Mouse (Mus musculus): ENCODE data around the gene Pik3r5. TPM values are rescaled to one million over a fixed set of nuclear protein-coding genes. Genes with fewer than 3 reads are reported as not detected.

The Pik3r5 gene
- total and polyA plus RNA-seq, 2 experiments from 2014 or later, result 0.65 to 1.4 TPM

- DNase-seq (ENCODE audit: low spot score) (no peak), ATAC-seq (no peak)
- no peak for TF ChIP-seq CTCF (IDR thresholded peaks at IDR 0.05; ENCODE audit: low read depth)
- H3K4me3 ChIP-seq (ENCODE audit: low read length), result no peak overlapping the region
- H3K4me2 ChIP-seq (ENCODE audit: low read depth, low read length), result no peak overlapping the region
- no peak overlapping the region for H3K9ac ChIP-seq (replicated peaks; ENCODE audit: low read length)
- H3K36me3 ChIP-seq (ENCODE audit: insufficient read depth, low read length), result no peaks in the 10 kb centered on the region
- H3K27ac ChIP-seq, result no peak overlapping the region
- WGBS, result 68% methylated on average over 8 of the region's 8 CpGs
- no peaks in the 10 kb centered on the region for H3K9me3 ChIP-seq (ENCODE audit: low read length)
- no peaks in the 10 kb centered on the region for H3K4me1 ChIP-seq (ENCODE audit: insufficient read depth, low read length)
- no peaks in the 10 kb centered on the region for H3K27me3 ChIP-seq (ENCODE audit: insufficient read depth, low read length)
Observed at GRCm38 (mm10) chr11:68498999-68499699, 67.2 kb downstream of the Pik3r5 start.

GRCm38 (mm10) chr11:68500949-68501350, 69.0 kb downstream of the Pik3r5 start:
- no peaks in the 10 kb centered on the region for H3K9me3 ChIP-seq (ENCODE audit: low read length)
- no peak overlapping the region for H3K9ac ChIP-seq (replicated peaks; ENCODE audit: low read length)
- no peak overlapping the region for H3K27ac ChIP-seq
- TF ChIP-seq CTCF (IDR thresholded peaks at IDR 0.05; ENCODE audit: low read depth), result no peak
- no peaks in the 10 kb centered on the region for H3K36me3 ChIP-seq (ENCODE audit: insufficient read depth, low read length)
- H3K4me3 ChIP-seq (ENCODE audit: low read length), result no peak overlapping the region
- ATAC-seq (no peak), DNase-seq (ENCODE audit: low spot score) (no peak)
- H3K4me1 ChIP-seq (ENCODE audit: insufficient read depth, low read length), result no peaks in the 10 kb centered on the region
- WGBS, result 61% methylated on average over 14 of the region's 14 CpGs
- H3K4me2 ChIP-seq (ENCODE audit: low read depth, low read length), result no peak overlapping the region
- H3K27me3 ChIP-seq (ENCODE audit: insufficient read depth, low read length), result no peaks in the 10 kb centered on the region

GRCm38 (mm10) chr11:68502408-68502807, 70.5 kb downstream of the Pik3r5 start:
- no peaks in the 10 kb centered on the region for H3K9me3 ChIP-seq (ENCODE audit: low read length)
- H3K4me3 ChIP-seq (ENCODE audit: low read length), result no peak overlapping the region
- ATAC-seq, result no peak
- WGBS, result 90% methylated on average over 2 of the region's 2 CpGs
- DNase-seq (ENCODE audit: low spot score), result no peak
- no peaks in the 10 kb centered on the region for H3K27me3 ChIP-seq (ENCODE audit: insufficient read depth, low read length)
- H3K4me2 ChIP-seq (ENCODE audit: low read depth, low read length), result no peak overlapping the region
- no peaks in the 10 kb centered on the region for H3K4me1 ChIP-seq (ENCODE audit: insufficient read depth, low read length)
- no peak for TF ChIP-seq CTCF (IDR thresholded peaks at IDR 0.05; ENCODE audit: low read depth)
- no peak overlapping the region for H3K27ac ChIP-seq
- no peak overlapping the region for H3K9ac ChIP-seq (replicated peaks; ENCODE audit: low read length)
- no peaks in the 10 kb centered on the region for H3K36me3 ChIP-seq (ENCODE audit: insufficient read depth, low read length)

GRCm38 (mm10) chr11:68502902-68503629, 71.1 kb downstream of the Pik3r5 start, which contains the start of gene Pik3r6:
Gene Pik3r6, plus strand, starts transcription at chr11:68503019.
- no peak within 1 kb of the TSS for H3K9ac ChIP-seq (replicated peaks; ENCODE audit: low read length)

GRCm38 (mm10) chr11:68504913-68505312, 73.0 kb downstream of the Pik3r5 start:
- H3K27ac ChIP-seq, result no peak overlapping the region
- DNase-seq (ENCODE audit: low spot score), result no peak
- ATAC-seq, result no peak
- WGBS, result 87% methylated on average over 11 of the region's 11 CpGs
- H3K9me3 ChIP-seq (ENCODE audit: low read length), result no peaks in the 10 kb centered on the region
- TF ChIP-seq CTCF (IDR thresholded peaks at IDR 0.05; ENCODE audit: low read depth), result no peak
- no peaks in the 10 kb centered on the region for H3K36me3 ChIP-seq (ENCODE audit: insufficient read depth, low read length)
- no peak overlapping the region for H3K9ac ChIP-seq (replicated peaks; ENCODE audit: low read length)
- no peak overlapping the region for H3K4me3 ChIP-seq (ENCODE audit: low read length)
- no peak overlapping the region for H3K4me2 ChIP-seq (ENCODE audit: low read depth, low read length)
- no peaks in the 10 kb centered on the region for H3K4me1 ChIP-seq (ENCODE audit: insufficient read depth, low read length)
- no peaks in the 10 kb centered on the region for H3K27me3 ChIP-seq (ENCODE audit: insufficient read depth, low read length)

More at GRCm38 (mm10) chr11:68502902-68503629, 71.1 kb downstream of the Pik3r5 start, which contains the start of gene Pik3r6:
- Histone ChIP-seq H3K4me1 (ENCODE audit: insufficient read depth, low read length) (no peaks in the 10 kb centered on the region), H3K36me3 (ENCODE audit: insufficient read depth, low read length) (no peaks in the 10 kb centered on the region), H3K4me3 (ENCODE audit: low read length) (no peak within 1 kb of the TSS), H3K27ac (no peak within 1 kb of the TSS), H3K4me2 (ENCODE audit: low read depth, low read length) (peak within 1 kb of the TSS; percentile 22; the same call in 1 of the 2 replicates), H3K9me3 (ENCODE audit: low read length) (no peaks in the 10 kb centered on the region), H3K27me3 (ENCODE audit: insufficient read depth, low read length) (no peaks in the 10 kb centered on the region)
- DNase-seq (ENCODE audit: low spot score) (no peak), ATAC-seq (no peak)
- WGBS, result 86% methylated on average over 8 of the region's 8 CpGs
- no peak for TF ChIP-seq CTCF (IDR thresholded peaks at IDR 0.05; ENCODE audit: low read depth)

- no peak overlapping the region for H3K4me3 ChIP-seq (ENCODE audit: low read length)
- no peaks in the 10 kb centered on the region for H3K27me3 ChIP-seq (ENCODE audit: insufficient read depth, low read length)
- no peaks in the 10 kb centered on the region for H3K9me3 ChIP-seq (ENCODE audit: low read length)
- H3K9ac ChIP-seq (replicated peaks; ENCODE audit: low read length), result no peak overlapping the region
- 77% methylated on average over 7 of the region's 7 CpGs for WGBS
- H3K27ac ChIP-seq, result no peak overlapping the region
- H3K36me3 ChIP-seq (ENCODE audit: insufficient read depth, low read length), result no peaks in the 10 kb centered on the region
- no peak overlapping the region for H3K4me2 ChIP-seq (ENCODE audit: low read depth, low read length)
- no peak for TF ChIP-seq CTCF (IDR thresholded peaks at IDR 0.05; ENCODE audit: low read depth)
- ATAC-seq (no peak), DNase-seq (ENCODE audit: low spot score) (no peak)
- H3K4me1 ChIP-seq (ENCODE audit: insufficient read depth, low read length), result no peaks in the 10 kb centered on the region
Observed at GRCm38 (mm10) chr11:68507246-68507645, 75.3 kb downstream of the Pik3r5 start.

GRCm38 (mm10) chr11:68508619-68509018, 76.7 kb downstream of the Pik3r5 start:
- Histone ChIP-seq H3K9me3 (ENCODE audit: low read length) (no peaks in the 10 kb centered on the region), H3K4me1 (ENCODE audit: insufficient read depth, low read length) (no peaks in the 10 kb centered on the region), H3K36me3 (ENCODE audit: insufficient read depth, low read length) (no peaks in the 10 kb centered on the region), H3K9ac (replicated peaks; ENCODE audit: low read length) (no peak overlapping the region), H3K27me3 (ENCODE audit: insufficient read depth, low read length) (no peaks in the 10 kb centered on the region), H3K4me2 (ENCODE audit: low read depth, low read length) (no peak overlapping the region), H3K4me3 (ENCODE audit: low read length) (no peak overlapping the region), H3K27ac (no peak overlapping the region)
- DNase-seq (ENCODE audit: low spot score) (no peak), ATAC-seq (no peak)
- TF ChIP-seq CTCF (IDR thresholded peaks at IDR 0.05; ENCODE audit: low read depth), result no peak
- 80% methylated on average over 5 of the region's 5 CpGs for WGBS

Measured in hindbrain, postnatal 0 days (tissue).